Mouse (Mus musculus): Measurements from ENCODE around the gene Sec11a.
"Not testable (repeated sequence)": the region's sequence is repeated elsewhere in the genome, so short reads cannot be mapped to it uniquely, and the experiment has no call there.

Sec11a gene

GRCm38 (mm10) chr7:80959003-80959402 is 11.4 kb upstream of the Sec11a start:
- no peak for DNase-seq (ENCODE audit: extremely low read depth, low read depth, low spot score)

GRCm38 (mm10) chr7:80956891-80957290 is 9.3 kb upstream of the Sec11a start:
- no peak for DNase-seq (ENCODE audit: extremely low read depth, low read depth, low spot score)

GRCm38 (mm10) chr7:80954251-80954650 is 6.7 kb upstream of the Sec11a start:
- no peak for DNase-seq (ENCODE audit: extremely low read depth, low read depth, low spot score)

DNA sequence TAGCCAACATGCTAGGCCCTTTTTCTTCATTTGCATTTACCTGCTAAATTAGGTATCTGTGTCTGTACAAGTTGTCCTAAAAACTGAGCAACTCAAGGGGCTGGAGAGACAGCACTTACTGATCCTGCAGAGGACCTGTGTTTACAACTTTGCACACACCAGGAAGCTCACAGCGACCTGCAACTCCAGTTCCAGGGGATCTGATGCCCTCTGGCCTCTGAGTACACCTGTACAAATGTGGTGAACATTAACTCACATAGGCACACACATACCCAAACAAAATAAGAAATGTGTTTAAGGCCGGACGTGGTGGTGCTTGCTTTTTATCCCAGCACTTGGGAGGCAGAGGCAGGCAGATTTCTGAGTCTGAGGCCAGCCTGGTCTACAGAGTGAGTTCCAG is 4.6 kb upstream of the Sec11a start:
- DNase-seq (ENCODE audit: extremely low read depth, low read depth, low spot score), result no peak

GRCm38 (mm10) chr7:80951461-80951860 is 3.9 kb upstream of the Sec11a start:
- no peak for DNase-seq (ENCODE audit: extremely low read depth, low read depth, low spot score)

- DNase-seq (ENCODE audit: extremely low read depth, low read depth, low spot score), result no peak
Observed at GRCm38 (mm10) chr7:80939808-80940207, 7.8 kb downstream of the Sec11a start.

DNA sequence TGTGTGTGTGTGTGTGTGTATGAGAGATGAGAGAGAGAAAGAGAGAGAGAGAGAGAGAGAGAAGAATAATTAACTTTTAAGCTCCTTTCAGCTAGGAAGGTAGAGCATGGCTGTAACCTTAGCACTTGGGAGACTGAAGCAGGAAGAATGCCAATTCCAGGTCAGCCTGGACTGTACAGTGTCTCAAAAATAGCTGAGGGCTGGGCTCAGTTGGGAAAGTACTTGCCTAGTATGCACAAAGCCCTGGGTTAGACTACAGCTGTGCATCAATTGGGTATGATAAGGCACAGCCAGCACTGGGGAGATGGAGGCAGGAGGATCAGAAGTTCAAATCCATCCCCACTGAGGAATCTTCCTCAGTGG is 10.3 kb downstream of the Sec11a start:
- not testable (repeated sequence) for DNase-seq (ENCODE audit: extremely low read depth, low read depth, low spot score)

GRCm38 (mm10) chr7:80936617-80937303 is 10.8 kb downstream of the Sec11a start:
- DNase-seq (ENCODE audit: extremely low read depth, low read depth, low spot score), result not testable (repeated sequence)

DNA sequence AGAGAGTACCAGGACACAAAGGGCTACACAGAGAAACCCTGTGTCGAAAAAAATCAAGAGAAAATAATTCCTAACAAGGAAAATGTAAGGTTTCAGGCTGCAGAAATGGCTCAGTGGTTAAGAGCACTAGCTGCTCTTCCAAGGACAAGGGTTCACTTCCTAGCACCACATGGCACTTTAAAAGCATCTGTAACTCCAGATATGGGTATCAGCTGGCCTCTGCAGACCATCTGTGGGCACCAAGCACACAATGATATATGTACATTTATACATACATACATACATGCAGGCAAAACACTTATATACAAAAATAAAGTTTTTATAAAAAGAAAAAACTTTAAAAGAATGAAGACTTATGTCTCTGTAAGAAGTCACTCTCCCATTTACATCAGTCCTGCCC is 11.7 kb downstream of the Sec11a start:
- DNase-seq (ENCODE audit: extremely low read depth, low read depth, low spot score), result no peak

GRCm38 (mm10) chr7:80932777-80933176 is 14.8 kb downstream of the Sec11a start:
- no peak for DNase-seq (ENCODE audit: extremely low read depth, low read depth, low spot score)

DNA sequence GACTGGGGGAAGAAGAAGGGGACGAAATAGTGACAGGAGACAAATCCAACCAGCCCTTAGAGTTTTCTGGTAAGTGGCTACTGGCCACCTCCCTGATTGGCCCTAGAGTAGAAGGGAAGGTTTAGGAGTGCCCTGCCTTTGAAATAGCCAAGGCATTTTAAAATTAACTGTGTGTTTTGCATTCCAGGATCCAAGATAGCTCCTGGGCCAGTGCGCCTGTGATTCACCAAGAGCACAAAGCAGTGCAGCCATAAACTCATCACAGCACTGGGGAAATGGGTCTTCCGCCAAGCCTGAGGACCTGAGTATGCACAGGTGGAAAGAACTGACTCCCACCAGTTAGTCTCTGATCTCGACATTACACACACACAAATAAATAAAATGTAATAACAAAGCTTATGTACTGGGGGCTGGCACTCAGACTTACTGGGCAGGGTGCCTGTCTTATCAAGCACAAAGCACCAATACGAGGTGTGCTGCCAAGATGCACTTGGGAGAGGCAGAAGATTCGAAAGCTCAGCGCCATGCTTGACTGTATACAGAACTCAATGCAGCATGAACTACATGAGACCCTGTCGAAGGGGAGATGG is 15.9 kb downstream of the Sec11a start:
- DNase-seq (ENCODE audit: extremely low read depth, low read depth, low spot score), result no peak

GRCm38 (mm10) chr7:80923165-80923564 is 24.4 kb downstream of the Sec11a start:
- DNase-seq (ENCODE audit: extremely low read depth, low read depth, low spot score), result no peak

GRCm38 (mm10) chr7:80919647-80920008 is 28.0 kb downstream of the Sec11a start:
- DNase-seq (ENCODE audit: extremely low read depth, low read depth, low spot score), result no peak

DNA sequence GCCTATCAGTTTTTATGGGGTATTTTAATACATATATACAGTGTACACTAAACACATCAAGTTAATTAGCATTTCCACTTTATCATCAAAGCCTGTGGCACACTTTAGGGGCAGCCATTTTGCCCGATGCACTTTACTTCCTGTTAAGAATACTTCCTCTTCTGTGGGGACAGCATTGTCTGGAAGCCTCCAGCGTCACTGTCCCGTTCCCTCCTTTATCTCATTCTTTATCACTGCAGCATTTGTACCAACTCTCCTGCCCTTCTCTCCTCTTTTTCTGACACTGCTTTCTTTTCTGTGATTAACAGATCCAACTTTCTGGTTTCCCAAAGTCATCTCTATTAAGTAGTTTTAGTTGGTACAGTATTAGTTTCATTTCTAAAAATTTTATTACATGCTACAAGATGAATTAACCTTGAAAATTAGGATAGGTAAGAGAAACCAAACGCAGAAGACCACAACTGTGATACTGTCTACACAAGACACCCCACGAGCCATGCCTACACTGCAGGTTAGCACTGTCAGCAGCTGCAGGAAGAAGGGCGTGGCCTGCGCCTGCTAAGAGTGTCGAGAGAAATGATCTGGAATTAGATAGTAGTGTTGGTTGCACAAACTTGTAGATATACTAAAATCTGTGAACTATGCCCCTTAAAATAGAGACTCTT is 28.5 kb downstream of the Sec11a start:
- no peak for DNase-seq (ENCODE audit: extremely low read depth, low read depth, low spot score)

GRCm38 (mm10) chr7:80917916-80918465 is 29.6 kb downstream of the Sec11a start:
- no peak for DNase-seq (ENCODE audit: extremely low read depth, low read depth, low spot score)

GRCm38 (mm10) chr7:80912496-80912895 is 35.1 kb downstream of the Sec11a start:
- DNase-seq (ENCODE audit: extremely low read depth, low read depth, low spot score), result no peak

DNA sequence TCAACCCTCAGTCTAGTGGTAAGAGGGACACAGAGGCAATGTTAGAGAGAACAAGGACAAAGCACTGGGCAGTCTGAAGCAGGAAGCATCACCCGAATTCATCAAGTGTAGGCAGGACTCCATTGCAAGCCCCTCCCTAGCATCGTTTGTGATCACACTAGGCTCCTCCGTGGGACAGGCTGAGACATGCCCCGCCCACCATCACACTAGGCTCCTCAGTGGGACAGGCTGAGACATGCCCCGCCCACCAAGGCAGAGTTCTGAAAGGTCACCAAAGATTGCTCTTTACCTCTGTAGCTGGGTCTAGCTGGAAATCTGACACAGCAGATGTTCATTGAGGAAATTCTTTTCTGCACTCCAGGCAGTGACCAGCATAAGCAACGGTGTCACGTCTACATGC is 36.5 kb downstream of the Sec11a start:
- DNase-seq (ENCODE audit: extremely low read depth, low read depth, low spot score), result no peak

- no peak for DNase-seq (ENCODE audit: extremely low read depth, low read depth, low spot score)
Observed at GRCm38 (mm10) chr7:80904921-80905515, 42.6 kb downstream of the Sec11a start, which contains the start of gene Nmb. Nmb (minus strand) TSS chr7:80905076.

- no peak for DNase-seq (ENCODE audit: extremely low read depth, low read depth, low spot score)
Observed at GRCm38 (mm10) chr7:80903625-80904422, 43.8 kb downstream of the Sec11a start.

- DNase-seq (ENCODE audit: extremely low read depth, low read depth, low spot score), result no peak
Observed at GRCm38 (mm10) chr7:80901541-80902274, 45.9 kb downstream of the Sec11a start.

Data from fat pad, adult 2 months (tissue).